Mouse (Mus musculus): ENCODE results near the gene 9530077C05Rik. TPM values are rescaled to one million over a fixed set of nuclear protein-coding genes. Genes with fewer than 3 reads are reported as not detected.
"Not testable (repeated sequence)": the region's sequence is repeated elsewhere in the genome, so short reads cannot be mapped to it uniquely, and the experiment has no call there.

Gene 9530077C05Rik
- polyA plus RNA-seq, 1 experiment from 2014 or later: 5.3 TPM

DNA sequence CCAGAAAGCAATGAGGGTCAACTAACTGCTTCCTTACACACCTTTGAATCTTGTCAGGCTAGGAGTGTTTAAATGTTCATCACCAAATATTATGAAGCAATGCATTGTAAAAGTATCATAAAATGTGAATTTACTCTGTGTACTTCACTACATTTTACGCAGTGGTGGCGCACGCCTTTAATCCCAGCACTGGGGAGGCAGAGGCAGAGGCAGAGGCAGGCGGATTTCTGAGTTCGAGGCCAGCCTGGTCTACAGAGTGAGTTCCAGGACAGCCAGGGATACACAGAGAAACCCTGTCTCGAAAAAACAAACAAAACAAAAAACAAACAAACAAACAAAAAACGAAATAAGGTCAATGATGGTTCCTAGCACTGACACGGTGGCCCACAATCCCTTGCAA, 42.7 kb downstream of the 9530077C05Rik start, which contains the start of gene Gm17545:
Gene Gm17545 (plus strand): TSS at position 301 of the 400 bp plus-strand sequence.
- H3K9me3 ChIP-seq (ENCODE audit: control insufficient read depth, low read length); ATAC-seq (replicated peaks; ENCODE audit: low FRiP score, low TSS enrichment, low read depth); H3K4me2 ChIP-seq (ENCODE audit: low read length); H3K9ac ChIP-seq (ENCODE audit: low read length); DNase-seq (ENCODE audit: low spot score); H3K4me1 ChIP-seq (replicated peaks; ENCODE audit: control insufficient read depth, insufficient read depth, low read length); H3K27me3 ChIP-seq (replicated peaks; ENCODE audit: control insufficient read depth, insufficient read depth, low read length); H3K27ac ChIP-seq (ENCODE audit: low read depth); H3K4me3 ChIP-seq (ENCODE audit: low read depth, low read length): not testable (repeated sequence)
- peaks cover 91% of the 10 kb centered on the region for H3K36me3 ChIP-seq (ENCODE audit: control insufficient read depth, insufficient read depth, low read length)
- 92% methylated on average over 8 of the region's 8 CpGs for WGBS

DNA sequence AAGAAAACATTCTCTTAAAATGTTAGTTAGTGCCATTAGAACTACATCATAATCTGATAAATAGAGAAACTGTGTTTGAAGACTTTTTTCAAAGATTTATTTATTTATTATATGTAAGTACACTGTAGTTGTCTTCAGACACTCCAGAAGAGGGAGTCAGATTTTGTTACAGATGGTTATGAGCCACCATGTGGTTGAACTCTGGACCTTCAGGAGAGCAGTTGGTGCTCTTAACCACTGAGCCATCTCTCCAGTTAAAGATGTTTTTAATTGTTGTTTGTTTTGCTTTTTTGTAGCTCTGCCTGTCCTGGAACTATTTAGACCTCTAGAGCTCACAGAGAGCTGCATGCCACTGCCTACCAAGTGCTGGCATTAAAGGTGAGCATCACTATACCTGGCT, 43.7 kb downstream of the 9530077C05Rik start:
- H3K27me3 ChIP-seq (replicated peaks; ENCODE audit: control insufficient read depth, insufficient read depth, low read length): no peaks in the 10 kb centered on the region
- no peak for ATAC-seq (replicated peaks; ENCODE audit: low FRiP score, low TSS enrichment, low read depth)
- H3K36me3 ChIP-seq (ENCODE audit: control insufficient read depth, insufficient read depth, low read length): peaks cover 85% of the 10 kb centered on the region
- DNase-seq (ENCODE audit: low spot score): no peak
- no peak overlapping the region for H3K27ac ChIP-seq (ENCODE audit: low read depth)
- no peak overlapping the region for H3K9ac ChIP-seq (ENCODE audit: low read length)
- no peaks in the 10 kb centered on the region for H3K4me1 ChIP-seq (replicated peaks; ENCODE audit: control insufficient read depth, insufficient read depth, low read length)
- H3K4me2 ChIP-seq (ENCODE audit: low read length): no peak overlapping the region
- H3K4me3 ChIP-seq (ENCODE audit: low read depth, low read length): no peak overlapping the region
- H3K9me3 ChIP-seq (ENCODE audit: control insufficient read depth, low read length): no peaks in the 10 kb centered on the region

DNA sequence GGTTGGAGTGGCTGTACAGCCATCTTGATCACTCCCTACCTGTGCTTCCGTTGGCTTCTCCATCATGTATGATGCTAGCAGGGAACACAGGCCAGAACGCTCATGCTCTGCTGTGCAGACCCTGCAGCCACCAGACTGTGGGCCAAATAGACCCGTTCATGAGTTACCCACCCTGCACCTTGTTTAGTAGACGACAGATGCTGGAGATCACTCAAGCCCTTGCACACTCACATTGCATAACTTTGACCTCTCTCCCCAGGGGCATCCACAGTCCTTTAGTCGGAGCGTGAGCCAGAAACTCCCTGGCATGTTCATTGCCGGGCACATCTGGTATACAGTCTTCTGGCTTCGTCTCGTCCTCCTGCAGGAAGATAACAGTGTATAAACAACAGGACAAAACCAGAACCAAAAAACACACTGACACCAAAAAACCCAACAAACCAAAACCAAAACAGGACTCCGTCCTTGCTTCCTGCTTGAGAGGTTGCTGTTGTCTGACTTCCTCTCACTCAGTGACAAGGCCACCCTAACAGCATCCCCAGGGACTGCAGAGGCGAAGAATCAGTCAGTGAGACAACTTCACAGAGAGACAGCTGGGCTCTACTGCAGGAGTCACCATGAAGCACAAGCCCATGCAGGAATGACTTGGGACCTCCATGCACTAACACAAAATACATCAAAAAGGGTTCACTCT, 46.0 kb downstream of the 9530077C05Rik start:
- no peak overlapping the region for H3K9ac ChIP-seq (ENCODE audit: low read length)
- H3K27me3 ChIP-seq (replicated peaks; ENCODE audit: control insufficient read depth, insufficient read depth, low read length): no peaks in the 10 kb centered on the region
- no peak overlapping the region for H3K4me2 ChIP-seq (ENCODE audit: low read length)
- DNase-seq (ENCODE audit: low spot score) (no peak), ATAC-seq (replicated peaks; ENCODE audit: low FRiP score, low TSS enrichment, low read depth) (no peak)
- H3K4me1 ChIP-seq (replicated peaks; ENCODE audit: control insufficient read depth, insufficient read depth, low read length): no peaks in the 10 kb centered on the region
- peaks cover 69% of the 10 kb centered on the region for H3K36me3 ChIP-seq (ENCODE audit: control insufficient read depth, insufficient read depth, low read length)
- no peak overlapping the region for H3K4me3 ChIP-seq (ENCODE audit: low read depth, low read length)
- 86% methylated on average over 11 of the region's 11 CpGs for WGBS
- no peaks in the 10 kb centered on the region; the same call in 1 of the 2 replicates for H3K9me3 ChIP-seq (ENCODE audit: control insufficient read depth, low read length)
- H3K27ac ChIP-seq (ENCODE audit: low read depth): no peak overlapping the region

DNA sequence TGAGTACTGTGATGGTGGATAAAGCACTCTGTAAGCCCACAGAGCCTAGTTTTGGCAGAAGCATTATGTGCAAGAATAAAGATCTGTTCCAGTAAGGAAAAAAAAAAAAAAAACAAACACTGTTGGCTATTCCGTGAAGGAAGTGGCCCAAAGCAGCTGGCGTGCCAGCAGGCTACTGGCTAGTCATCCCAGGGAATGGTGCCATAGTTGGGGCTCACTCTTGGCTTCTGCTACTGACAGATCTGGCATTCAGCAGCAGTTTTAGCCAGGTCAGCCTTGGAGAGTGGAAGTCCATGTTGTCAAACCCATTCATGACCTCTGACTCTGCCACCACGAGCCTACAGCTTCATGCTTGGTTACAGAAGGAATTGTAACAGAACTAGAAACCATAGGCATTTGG, 50.6 kb downstream of the 9530077C05Rik start:
- ATAC-seq (replicated peaks; ENCODE audit: low FRiP score, low TSS enrichment, low read depth): no peak
- 93% methylated on average over 3 of the region's 3 CpGs for WGBS
- Histone ChIP-seq H3K9ac (ENCODE audit: low read length) (no peak overlapping the region), H3K4me3 (ENCODE audit: low read depth, low read length) (no peak overlapping the region), H3K27ac (ENCODE audit: low read depth) (no peak overlapping the region), H3K36me3 (ENCODE audit: control insufficient read depth, insufficient read depth, low read length) (peaks cover 38% of the 10 kb centered on the region), H3K4me1 (replicated peaks; ENCODE audit: control insufficient read depth, insufficient read depth, low read length) (no peaks in the 10 kb centered on the region; the same call in 1 of the 2 replicates), H3K27me3 (replicated peaks; ENCODE audit: control insufficient read depth, insufficient read depth, low read length) (no peaks in the 10 kb centered on the region), H3K4me2 (ENCODE audit: low read length) (no peak overlapping the region), H3K9me3 (ENCODE audit: control insufficient read depth, low read length) (no peaks in the 10 kb centered on the region; the same call in 1 of the 2 replicates)
- no peak for DNase-seq (ENCODE audit: low spot score)

DNA sequence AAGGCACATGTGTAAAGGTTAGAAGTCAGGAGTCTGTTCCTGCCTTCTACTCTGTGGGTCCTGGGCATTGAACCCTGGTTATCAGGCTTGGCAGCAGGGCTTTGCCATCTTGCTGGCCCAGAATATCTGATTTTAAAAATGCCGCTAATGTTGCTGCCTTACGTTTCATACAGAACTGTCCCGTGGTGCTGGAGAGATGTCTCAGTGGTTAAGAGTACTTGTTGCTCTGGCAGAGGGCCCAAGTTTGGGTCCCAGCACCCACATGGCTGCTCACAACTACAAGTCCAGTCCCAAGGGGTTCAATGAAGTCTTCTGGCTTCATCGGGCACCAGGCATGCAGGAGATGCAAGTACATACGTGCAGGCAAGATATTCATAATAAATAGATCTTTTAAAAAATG, 54.9 kb downstream of the 9530077C05Rik start:
- H3K36me3 ChIP-seq (ENCODE audit: control insufficient read depth, insufficient read depth, low read length): peaks cover 13% of the 10 kb centered on the region; the same call in 1 of the 2 replicates
- DNase-seq (ENCODE audit: low spot score) (no peak), ATAC-seq (replicated peaks; ENCODE audit: low FRiP score, low TSS enrichment, low read depth) (no peak)
- over 99% methylated on average over 5 of the region's 5 CpGs for WGBS
- no peak overlapping the region for H3K4me2 ChIP-seq (ENCODE audit: low read length)
- H3K9me3 ChIP-seq (ENCODE audit: control insufficient read depth, low read length): no peaks in the 10 kb centered on the region; the same call in 1 of the 2 replicates
- H3K9ac ChIP-seq (ENCODE audit: low read length): no peak overlapping the region
- no peak overlapping the region for H3K27ac ChIP-seq (ENCODE audit: low read depth)
- no peaks in the 10 kb centered on the region for H3K27me3 ChIP-seq (replicated peaks; ENCODE audit: control insufficient read depth, insufficient read depth, low read length)
- H3K4me3 ChIP-seq (ENCODE audit: low read depth, low read length): no peak overlapping the region
- no peaks in the 10 kb centered on the region; the same call in none of the 2 replicates for H3K4me1 ChIP-seq (replicated peaks; ENCODE audit: control insufficient read depth, insufficient read depth, low read length)

DNA sequence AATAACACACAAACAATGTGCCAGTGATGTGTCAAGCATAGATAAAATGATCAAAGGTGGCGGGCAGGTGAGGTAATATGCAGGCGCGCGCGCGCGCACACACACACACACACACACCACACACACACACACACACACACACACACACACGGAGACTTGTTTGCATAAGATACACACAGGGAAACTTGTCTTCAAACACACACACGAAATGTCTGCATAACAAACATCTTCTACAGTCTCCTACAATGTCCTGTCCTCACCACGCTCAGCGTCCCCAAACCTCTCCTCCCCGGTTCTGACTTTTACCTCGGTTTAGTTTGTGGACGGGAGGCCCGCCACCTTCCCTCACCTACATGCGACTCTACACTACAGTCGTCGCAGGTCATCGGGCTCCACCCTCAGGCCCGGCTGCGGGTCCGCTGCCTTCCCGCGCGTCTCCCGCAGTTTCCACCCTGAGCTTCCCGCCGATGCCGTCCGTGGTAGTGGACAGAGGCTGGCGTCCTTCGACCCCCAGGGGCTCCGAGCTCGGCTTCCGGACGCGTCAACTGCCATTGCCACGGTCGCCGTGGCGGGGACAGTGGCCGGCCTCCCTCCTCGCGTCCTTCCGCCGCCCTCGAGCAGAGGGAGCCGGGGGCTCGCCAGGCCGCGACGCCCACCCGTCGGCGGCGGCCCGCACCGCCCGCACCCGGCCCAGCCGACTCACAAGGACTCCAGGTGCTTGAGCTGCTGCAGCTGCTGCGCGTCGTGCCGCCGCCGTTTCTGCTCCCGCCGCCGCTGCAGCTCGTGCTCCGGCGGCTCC, 56.3 kb downstream of the 9530077C05Rik start:
- peaks cover 13% of the 10 kb centered on the region; the same call in 1 of the 2 replicates for H3K36me3 ChIP-seq (ENCODE audit: control insufficient read depth, insufficient read depth, low read length)
- peak overlapping the region; percentile 85 for H3K9ac ChIP-seq (ENCODE audit: low read length)
- H3K9me3 ChIP-seq (ENCODE audit: control insufficient read depth, low read length): no peaks in the 10 kb centered on the region
- WGBS: 1% methylated on average over 65 of the region's 73 CpGs
- peak overlapping the region; percentile 86 for H3K27ac ChIP-seq (ENCODE audit: low read depth)
- ATAC-seq (replicated peaks; ENCODE audit: low FRiP score, low TSS enrichment, low read depth) (peak; percentile 79), DNase-seq (ENCODE audit: low spot score) (peak; percentile 86)
- H3K4me1 ChIP-seq (replicated peaks; ENCODE audit: control insufficient read depth, insufficient read depth, low read length): no peaks in the 10 kb centered on the region; the same call in none of the 2 replicates
- peak overlapping the region; percentile 58 for H3K4me2 ChIP-seq (ENCODE audit: low read length)
- H3K27me3 ChIP-seq (replicated peaks; ENCODE audit: control insufficient read depth, insufficient read depth, low read length): no peaks in the 10 kb centered on the region
- peak overlapping the region; percentile 82 for H3K4me3 ChIP-seq (ENCODE audit: low read depth, low read length)

DNA sequence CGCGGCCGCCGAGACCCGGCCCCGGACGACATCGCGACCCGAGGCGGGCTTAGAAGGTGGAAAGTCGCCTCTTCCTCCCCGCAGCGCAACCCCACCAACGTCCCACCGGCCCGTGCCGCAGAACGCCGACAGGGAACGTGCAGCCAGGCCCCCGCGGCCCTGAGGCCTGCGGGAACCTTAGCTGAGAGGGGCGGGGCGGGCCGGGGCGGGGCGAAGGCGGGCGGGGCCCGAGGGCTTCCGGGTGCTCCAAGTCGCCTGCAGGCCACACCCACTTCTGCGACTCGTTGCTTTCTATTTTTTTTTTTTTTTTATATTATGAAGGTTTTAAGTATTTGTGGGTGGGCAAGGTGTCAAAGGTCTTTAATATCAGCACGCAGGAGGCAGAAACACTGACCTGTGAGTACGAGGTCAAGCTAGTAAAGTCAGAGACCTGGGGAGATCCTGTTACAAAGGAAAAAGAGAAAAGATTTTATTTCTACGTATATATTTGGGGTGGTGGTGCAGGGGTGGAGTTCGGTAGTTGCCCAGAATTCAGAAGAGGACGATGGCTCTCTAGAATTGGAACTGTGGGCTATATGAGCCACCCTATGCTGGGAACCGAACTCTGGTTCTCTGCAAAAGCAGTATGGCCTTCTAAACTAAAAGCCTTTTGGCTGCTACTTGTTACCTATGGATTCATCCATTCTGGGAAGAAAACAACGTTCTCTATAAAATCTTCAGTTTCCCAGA, 57.0 kb downstream of the 9530077C05Rik start:
- Histone ChIP-seq H3K36me3 (ENCODE audit: control insufficient read depth, insufficient read depth, low read length) (peaks cover 13% of the 10 kb centered on the region; the same call in 1 of the 2 replicates), H3K9ac (ENCODE audit: low read length) (peak overlapping the region; percentile 85), H3K27me3 (replicated peaks; ENCODE audit: control insufficient read depth, insufficient read depth, low read length) (no peaks in the 10 kb centered on the region), H3K4me2 (ENCODE audit: low read length) (peak overlapping the region; percentile 58), H3K27ac (ENCODE audit: low read depth) (peak overlapping the region; percentile 86), H3K9me3 (ENCODE audit: control insufficient read depth, low read length) (no peaks in the 10 kb centered on the region), H3K4me1 (replicated peaks; ENCODE audit: control insufficient read depth, insufficient read depth, low read length) (no peaks in the 10 kb centered on the region; the same call in none of the 2 replicates), H3K4me3 (ENCODE audit: low read depth, low read length) (peak overlapping the region; percentile 82)
- WGBS: 4% methylated on average over 30 of the region's 43 CpGs
- DNase-seq (ENCODE audit: low spot score) (peak; percentile 93), ATAC-seq (replicated peaks; ENCODE audit: low FRiP score, low TSS enrichment, low read depth) (peak; percentile 90)

DNA sequence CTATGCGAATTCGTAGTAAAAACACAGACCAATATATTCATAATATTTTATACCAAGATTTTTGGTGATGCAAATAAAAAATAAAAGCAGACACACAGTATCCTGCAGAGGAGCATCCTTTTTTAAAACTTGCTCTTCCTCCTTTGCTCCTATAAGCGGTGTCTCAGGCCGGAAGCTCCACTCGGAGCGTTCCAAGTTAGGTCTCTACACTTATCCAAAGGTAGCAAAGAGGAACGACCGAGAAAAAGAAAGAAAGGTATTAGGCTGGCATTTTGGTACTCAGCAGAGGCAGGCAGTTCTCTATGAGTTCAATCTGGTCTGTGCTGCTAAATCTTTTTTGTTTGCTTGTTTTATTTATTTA, 57.6 kb downstream of the 9530077C05Rik start:
- Histone ChIP-seq H3K9ac (ENCODE audit: low read length) (no peak overlapping the region), H3K27me3 (replicated peaks; ENCODE audit: control insufficient read depth, insufficient read depth, low read length) (no peaks in the 10 kb centered on the region), H3K9me3 (ENCODE audit: control insufficient read depth, low read length) (no peaks in the 10 kb centered on the region), H3K4me1 (replicated peaks; ENCODE audit: control insufficient read depth, insufficient read depth, low read length) (no peaks in the 10 kb centered on the region; the same call in none of the 2 replicates), H3K4me3 (ENCODE audit: low read depth, low read length) (no peak overlapping the region), H3K36me3 (ENCODE audit: control insufficient read depth, insufficient read depth, low read length) (peaks cover 8% of the 10 kb centered on the region; the same call in 1 of the 2 replicates), H3K27ac (ENCODE audit: low read depth) (no peak overlapping the region), H3K4me2 (ENCODE audit: low read length) (peak overlapping the region; percentile 58; the same call in 1 of the 2 replicates)
- WGBS: 79% methylated on average over 8 of the region's 8 CpGs
- DNase-seq (ENCODE audit: low spot score) (no peak), ATAC-seq (replicated peaks; ENCODE audit: low FRiP score, low TSS enrichment, low read depth) (no peak)

All from intestine, embryonic 14.5 days (tissue).